Mouse (Mus musculus) naive thymus-derived CD4-positive, alpha-beta T cell, adult 2 months (primary cell): ENCODE measurements around the gene Rasgrp3.
"Not testable (repeated sequence)": the region's sequence is repeated elsewhere in the genome, so short reads cannot be mapped to it uniquely, and the experiment has no call there.

ENCODE experiments used
- DNase-seq: peaks from one replicate; pipeline ENCODE4 v3.0.0-alpha.2; 2011; ENCODE audit warnings: low read depth

Gene Rasgrp3

GRCm38 (mm10) chr17:75461771-75462170 lies 26.1 kb downstream of the Rasgrp3 start:
- no peak for DNase-seq

- not testable (repeated sequence) for DNase-seq
Measured at GRCm38 (mm10) chr17:75463223-75463622, 27.5 kb downstream of the Rasgrp3 start.

GRCm38 (mm10) chr17:75463645-75464044 lies 27.9 kb downstream of the Rasgrp3 start:
- no peak for DNase-seq

GRCm38 (mm10) chr17:75464331-75464982 lies 28.8 kb downstream of the Rasgrp3 start:
- no peak for DNase-seq

GRCm38 (mm10) chr17:75464983-75465634 lies 29.4 kb downstream of the Rasgrp3 start:
- DNase-seq = no peak

- no peak for DNase-seq
Measured at GRCm38 (mm10) chr17:75465635-75465997, 29.9 kb downstream of the Rasgrp3 start.

GRCm38 (mm10) chr17:75466948-75467347 lies 31.3 kb downstream of the Rasgrp3 start:
- no peak for DNase-seq

GRCm38 (mm10) chr17:75467526-75467925 lies 31.8 kb downstream of the Rasgrp3 start:
- DNase-seq = no peak

- no peak for DNase-seq
Measured at GRCm38 (mm10) chr17:75468479-75469114, 32.9 kb downstream of the Rasgrp3 start.

- DNase-seq = no peak
Measured at GRCm38 (mm10) chr17:75470325-75470724, 34.6 kb downstream of the Rasgrp3 start.

- DNase-seq = no peak
Measured at GRCm38 (mm10) chr17:75470885-75471610, 35.4 kb downstream of the Rasgrp3 start.

GRCm38 (mm10) chr17:75471644-75472253 lies 36.1 kb downstream of the Rasgrp3 start:
- DNase-seq = no peak

GRCm38 (mm10) chr17:75472379-75472778 lies 36.7 kb downstream of the Rasgrp3 start:
- no peak for DNase-seq

- DNase-seq = no peak
Measured at GRCm38 (mm10) chr17:75475985-75476384, 40.3 kb downstream of the Rasgrp3 start.

GRCm38 (mm10) chr17:75476736-75477416 lies 41.2 kb downstream of the Rasgrp3 start:
- no peak for DNase-seq

GRCm38 (mm10) chr17:75477655-75478054 lies 42.0 kb downstream of the Rasgrp3 start:
- no peak for DNase-seq

- no peak for DNase-seq
Measured at GRCm38 (mm10) chr17:75478836-75479235, 43.1 kb downstream of the Rasgrp3 start.

GRCm38 (mm10) chr17:75479663-75480062 lies 44.0 kb downstream of the Rasgrp3 start:
- DNase-seq = no peak

- DNase-seq = no peak
Measured at GRCm38 (mm10) chr17:75480379-75480778, 44.7 kb downstream of the Rasgrp3 start.

- DNase-seq = no peak
Measured at GRCm38 (mm10) chr17:75486205-75486604, 50.5 kb downstream of the Rasgrp3 start.

GRCm38 (mm10) chr17:75495213-75495612 lies 59.5 kb downstream of the Rasgrp3 start:
- DNase-seq = no peak

- no peak for DNase-seq
Measured at GRCm38 (mm10) chr17:75498241-75498651, 62.5 kb downstream of the Rasgrp3 start.
